Mouse (Mus musculus) cerebellum, adult 9-11 months (tissue): ENCODE data around the gene Asl.

Source experiments
- DNase-seq: peaks from one replicate; pipeline ENCODE4 v3.0.0; 2022

The Asl gene

GRCm38 (mm10) chr5:130029142-130029897 lies at the start of gene Asl, which contains the start of gene Crcp:
Gene Asl (minus strand): TSS chr5:130029247.
Gene Crcp (plus strand): TSS chr5:130029290.
- peak; percentile 85 for DNase-seq

GRCm38 (mm10) chr5:130078834-130079156 lies 49.7 kb upstream of the Asl start:
- no peak for DNase-seq

GRCm38 (mm10) chr5:130078096-130078833 lies 49.2 kb upstream of the Asl start:
- no peak for DNase-seq

GRCm38 (mm10) chr5:130076396-130076795 lies 47.3 kb upstream of the Asl start:
- DNase-seq, result no peak

- peak; percentile 56 for DNase-seq
Observed at GRCm38 (mm10) chr5:130074491-130074890, 45.4 kb upstream of the Asl start.

- DNase-seq, result no peak
Observed at GRCm38 (mm10) chr5:130073026-130073425, 44.0 kb upstream of the Asl start, which contains the start of gene Tpst1. Gene Tpst1 (plus strand): TSS chr5:130073326.

GRCm38 (mm10) chr5:130067841-130068264 lies 38.8 kb upstream of the Asl start:
- no peak for DNase-seq

- no peak for DNase-seq
Observed at GRCm38 (mm10) chr5:130065579-130065978, 36.5 kb upstream of the Asl start.

- peak; percentile 83 for DNase-seq
Observed at GRCm38 (mm10) chr5:130063760-130064159, 34.7 kb upstream of the Asl start.

GRCm38 (mm10) chr5:130062096-130062495 lies 33.0 kb upstream of the Asl start:
- no peak for DNase-seq

GRCm38 (mm10) chr5:130060329-130060665 lies 31.2 kb upstream of the Asl start:
- no peak for DNase-seq

- no peak for DNase-seq
Observed at GRCm38 (mm10) chr5:130059413-130060328, 30.6 kb upstream of the Asl start.

GRCm38 (mm10) chr5:130056303-130056702 lies 27.3 kb upstream of the Asl start:
- no peak for DNase-seq

- no peak for DNase-seq
Observed at GRCm38 (mm10) chr5:130055688-130056087, 26.6 kb upstream of the Asl start.

- DNase-seq, result no peak
Observed at GRCm38 (mm10) chr5:130052955-130053354, 23.9 kb upstream of the Asl start.

- no peak for DNase-seq
Observed at GRCm38 (mm10) chr5:130052510-130052909, 23.5 kb upstream of the Asl start.

GRCm38 (mm10) chr5:130051073-130051860 lies 22.2 kb upstream of the Asl start:
- DNase-seq, result peak; percentile 59

- DNase-seq, result peak; percentile 94
Observed at GRCm38 (mm10) chr5:130050416-130050815, 21.4 kb upstream of the Asl start.

- DNase-seq, result no peak
Observed at GRCm38 (mm10) chr5:130048786-130049520, 19.9 kb upstream of the Asl start.

GRCm38 (mm10) chr5:130047013-130047412 lies 18.0 kb upstream of the Asl start:
- no peak for DNase-seq

GRCm38 (mm10) chr5:130046589-130046988 lies 17.5 kb upstream of the Asl start:
- DNase-seq, result no peak

GRCm38 (mm10) chr5:130046100-130046499 lies 17.1 kb upstream of the Asl start:
- no peak for DNase-seq
